In genomic region chr2:27680595-27680994, GRCm38 (mm10) we compare ENCODE assay signal across 10 mouse cellular contexts. TPM values are rescaled to one million over a fixed set of nuclear protein-coding genes. Genes with fewer than 3 reads are reported as not detected.
DNase-seq lines count a peak whose midpoint lies in the region; ATAC-seq and TF ChIP-seq lines count a peak whose summit lies in the region.
"Had no signal": no experiment of that assay in that cellular context is flagged by ENCODE, and none has a peak within 500 bp of the region (broad histone marks: within the 10 kb centered on the region; RNA-seq: fewer than 3 reads in every experiment).

No protein-coding gene starts in this region.

- TF ChIP-seq EP300 in heart, adult 2 months (IDR thresholded peaks at IDR 0.05; ENCODE audit: insufficient read depth, low read depth, low read length) = no peak

- no peaks in the 10 kb centered on the region for H3K36me3 ChIP-seq in heart, adult 2 months (ENCODE audit: control insufficient read depth, insufficient read depth, low read length)
- no peaks in the 10 kb centered on the region for H3K36me3 ChIP-seq in midbrain, embryonic 13.5 days
- H3K36me3 ChIP-seq in midbrain, postnatal 0 days (ENCODE audit: insufficient read depth, low read length) = no peaks in the 10 kb centered on the region
- no peaks in the 10 kb centered on the region for H3K36me3 ChIP-seq in stomach, embryonic 16.5 days (ENCODE audit: control insufficient read depth, insufficient read depth, low read length)
- H3K36me3 ChIP-seq: hindbrain, embryonic 15.5 days had no signal

- TF ChIP-seq CTCF in heart, adult 2 months (IDR thresholded peaks at IDR 0.05) = no peak
- no peak for TF ChIP-seq CTCF in midbrain, postnatal 0 days (IDR thresholded peaks at IDR 0.05)

- no peaks in the 10 kb centered on the region for H3K9me3 ChIP-seq in midbrain, embryonic 13.5 days
- H3K9me3 ChIP-seq in midbrain, postnatal 0 days (ENCODE audit: low read length) = no peaks in the 10 kb centered on the region
- H3K9me3 ChIP-seq in stomach, embryonic 16.5 days (replicated peaks; ENCODE audit: control insufficient read depth, low read length) = no peaks in the 10 kb centered on the region
- H3K9me3 ChIP-seq: hindbrain, embryonic 15.5 days had no signal

- H3K4me2 ChIP-seq in midbrain, embryonic 13.5 days (replicated peaks) = no peak overlapping the region
- H3K4me2 ChIP-seq in midbrain, postnatal 0 days (ENCODE audit: low read depth, low read length, poor library complexity, severe bottlenecking) = no peak overlapping the region
- peak overlapping the region; percentile 89; the same call in 1 of the 2 replicates for H3K4me2 ChIP-seq in stomach, embryonic 16.5 days (ENCODE audit: low read depth, low read length)

- peak overlapping the region; percentile 87 for H3K27ac ChIP-seq in heart, adult 2 months
- H3K27ac ChIP-seq in midbrain, embryonic 13.5 days = no peak overlapping the region
- H3K27ac ChIP-seq in midbrain, postnatal 0 days (ENCODE audit: low read depth, low read length) = no peak overlapping the region
- H3K27ac ChIP-seq in stomach, embryonic 16.5 days (ENCODE audit: low read length) = peak overlapping the region; percentile 80
- H3K27ac ChIP-seq: hindbrain, embryonic 15.5 days; liver, embryonic 14.5 days had no signal

- no peak for ATAC-seq in midbrain, embryonic 13.5 days
- no peak for ATAC-seq in midbrain, postnatal 0 days (ENCODE audit: low FRiP score)
- ATAC-seq in stomach, embryonic 16.5 days (ENCODE audit: insufficient read depth, low FRiP score) = no peak

- no peak for DNase-seq in heart, adult 2 months
- DNase-seq in heart, adult 8-10 months (ENCODE audit: low spot score) = no peak
- no peak for DNase-seq in midbrain, postnatal 0 days (ENCODE audit: low spot score)
- DNase-seq in kidney, postnatal 14 days = peak; percentile 12
- DNase-seq in spleen, postnatal 10 days (ENCODE audit: low spot score in 2 of 2) = no peak
- no peak for DNase-seq in thymus, postnatal 14 days

- peaks cover 14% of the 10 kb centered on the region for H3K79me2 ChIP-seq in heart, adult 2 months (replicated peaks; ENCODE audit: control insufficient read depth, insufficient read depth, low read length)

- peak overlapping the region; percentile 68 for H3K9ac ChIP-seq in heart, adult 2 months (ENCODE audit: low read depth, low read length)
- H3K9ac ChIP-seq in midbrain, embryonic 13.5 days (replicated peaks) = 0 out of 2 replicates have a peak overlapping the region, but pooled peaks have one; percentile 86
- no peak overlapping the region for H3K9ac ChIP-seq in midbrain, postnatal 0 days (replicated peaks; ENCODE audit: low read length, poor library complexity, severe bottlenecking)
- H3K9ac ChIP-seq in stomach, embryonic 16.5 days (ENCODE audit: low read length) = peak overlapping the region; percentile 98
- H3K9ac ChIP-seq: hindbrain, embryonic 15.5 days; liver, embryonic 14.5 days had no signal

- H3K4me3 ChIP-seq in heart, adult 2 months = peak overlapping the region; percentile 92
- H3K4me3 ChIP-seq in midbrain, embryonic 13.5 days (replicated peaks) = no peak overlapping the region
- no peak overlapping the region for H3K4me3 ChIP-seq in midbrain, postnatal 0 days (ENCODE audit: low read depth, low read length)
- peak overlapping the region; percentile 88; the same call in 1 of the 2 replicates for H3K4me3 ChIP-seq in stomach, embryonic 16.5 days (replicated peaks; ENCODE audit: low read length)
- H3K4me3 ChIP-seq: hindbrain, embryonic 15.5 days had no signal

- intact Hi-C loops in heart, adult 2 months (cut with DNase I) = no loop called here

- no peak for TF ChIP-seq POLR2A in heart, adult 2 months (IDR thresholded peaks at IDR 0.05; ENCODE audit: insufficient read depth, low read depth, low read length)

- no peaks in the 10 kb centered on the region for H3K27me3 ChIP-seq in heart, adult 2 months (ENCODE audit: control insufficient read depth, insufficient read depth, low read length)
- peaks cover 8% of the 10 kb centered on the region; the same call in 1 of the 2 replicates for H3K27me3 ChIP-seq in midbrain, embryonic 13.5 days
- no peaks in the 10 kb centered on the region for H3K27me3 ChIP-seq in midbrain, postnatal 0 days (ENCODE audit: insufficient read depth, low read length)
- no peaks in the 10 kb centered on the region for H3K27me3 ChIP-seq in stomach, embryonic 16.5 days (ENCODE audit: control insufficient read depth, insufficient read depth, low read length)
- H3K27me3 ChIP-seq: hindbrain, embryonic 15.5 days had no signal

- peaks cover 53% of the 10 kb centered on the region for H3K4me1 ChIP-seq in heart, adult 2 months (ENCODE audit: control insufficient read depth, insufficient read depth, low read length)
- H3K4me1 ChIP-seq in midbrain, embryonic 13.5 days (replicated peaks) = peaks cover 70% of the 10 kb centered on the region
- H3K4me1 ChIP-seq in midbrain, postnatal 0 days (ENCODE audit: insufficient read depth, low read length) = peaks cover 20% of the 10 kb centered on the region
- peaks cover 77% of the 10 kb centered on the region for H3K4me1 ChIP-seq in stomach, embryonic 16.5 days (ENCODE audit: control insufficient read depth, insufficient read depth, low read length)

- WGBS in heart, adult 2 months = 54% methylated on average over 4 of the region's 4 CpGs
- 83% methylated on average over 4 of the region's 4 CpGs for WGBS in midbrain, embryonic 13.5 days
- WGBS in midbrain, postnatal 0 days = 93% methylated on average over 4 of the region's 4 CpGs
- WGBS in stomach, embryonic 16.5 days = 73% methylated on average over 4 of the region's 4 CpGs

RNA-seq across cellular contexts. Expression of gene Rxra, which starts 4.4 kb away (rescaled TPM):
- total RNA-seq in heart, adult 2 months (2021) = 10 to 100 TPM; 45.1 to 52.0 TPM
- polyA plus RNA-seq in heart, adult 2 months (2012; rRNA removed) = 42.7 and 52.6 TPM in 2 replicates
- total RNA-seq in heart, adult 8-10 months (2022) = 10 to 100 TPM; 50.5 to 61.2 (median 56.9) TPM
- 4.0 and 4.4 TPM in 2 replicates for polyA plus RNA-seq in midbrain, embryonic 13.5 days (2015; fragmentation: Nextera tagmentation; extraction: Ambion mirVana)
- total RNA-seq in midbrain, postnatal 0 days (2014; rRNA removed) = 18.5 and 20.2 TPM in 2 replicates
- 2.2 and 2.3 TPM in 2 replicates for polyA plus RNA-seq in midbrain, postnatal 0 days (2015; fragmentation: Nextera tagmentation; extraction: Ambion mirVana)
- polyA plus RNA-seq in stomach, embryonic 16.5 days (2015; fragmentation: Nextera tagmentation; extraction: Ambion mirVana) = 11.9 and 12.4 TPM in 2 replicates

Comparison
In these comparisons a context has a peak if more than half of its experiments do, and no peak if none do; other contexts are left out.
1. H3K27ac ChIP-seq: peak in heart, adult 2 months (single experiment) and stomach, embryonic 16.5 days (single experiment); none in midbrain, embryonic 13.5 days (single experiment) and midbrain, postnatal 0 days (single experiment).
2. H3K4me3 ChIP-seq: peak in heart, adult 2 months (single experiment) and stomach, embryonic 16.5 days (single experiment); none in midbrain, embryonic 13.5 days (single experiment) and midbrain, postnatal 0 days (single experiment).